Comparison of ENCODE assay signal across 7 mouse cellular contexts in genomic region chr7:98051980-98052379, GRCm38 (mm10).
DNase-seq lines count a peak whose midpoint lies in the region; ATAC-seq and TF ChIP-seq lines count a peak whose summit lies in the region.

No protein-coding gene starts in this region.

- H3K4me1 ChIP-seq in lung, adult 2 months (ENCODE audit: control insufficient read depth, insufficient read depth, low read length) = no peaks in the 10 kb centered on the region
- H3K4me1 ChIP-seq in stomach, postnatal 0 days (replicated peaks; ENCODE audit: control insufficient read depth, insufficient read depth) = no peaks in the 10 kb centered on the region

- no peaks in the 10 kb centered on the region for H3K9me3 ChIP-seq in stomach, postnatal 0 days (ENCODE audit: control insufficient read depth, low read length)

- no peak for TF ChIP-seq EP300 in stomach, postnatal 0 days (optimal IDR thresholded peaks at IDR 0.05)

- no peak overlapping the region for H3K27ac ChIP-seq in stomach, postnatal 0 days (replicated peaks)

- WGBS in lung, adult 2 months = 22% methylated on average over 8 of the region's 8 CpGs
- 16% methylated on average over 8 of the region's 8 CpGs for WGBS in stomach, postnatal 0 days

- no peak overlapping the region for H3K4me3 ChIP-seq in lung, adult 2 months (replicated peaks; ENCODE audit: extremely low read depth, low read depth, low read length)
- no peak overlapping the region for H3K4me3 ChIP-seq in stomach, postnatal 0 days (ENCODE audit: low read depth, low read length)

- TF ChIP-seq CTCF in lung, adult 2 months (IDR thresholded peaks at IDR 0.05; ENCODE audit: insufficient read depth, low read length) = peak; percentile 81
- peak; percentile 79 for TF ChIP-seq CTCF in stomach, postnatal 0 days (IDR thresholded peaks at IDR 0.05; ENCODE audit: low read depth)

- DNase-seq in layer of hippocampus, adult 9-10 months (ENCODE audit: low spot score) = peak; percentile 22
- DNase-seq in layer of hippocampus, adult 9-11 months = no peak
- DNase-seq in adrenal gland, adult 8-10 months = peak; percentile 27
- DNase-seq in cerebellum, adult 9-11 months = peak; percentile 14
- DNase-seq in induced T-regulatory cell, adult 2 months (ENCODE audit: low read depth) = peak; percentile 58
- DNase-seq in lung, adult 2 months = peak; percentile 49
- DNase-seq in stomach, postnatal 0 days (ENCODE audit: low spot score) = peak; percentile 72

- no peak for TF ChIP-seq POLR2A in lung, adult 2 months (IDR thresholded peaks at IDR 0.05; ENCODE audit: borderline replicate concordance, extremely low read depth, low read depth, low read length)

- no peak overlapping the region for H3K4me2 ChIP-seq in stomach, postnatal 0 days (replicated peaks; ENCODE audit: low read depth)

- no peaks in the 10 kb centered on the region for H3K27me3 ChIP-seq in stomach, postnatal 0 days (ENCODE audit: control insufficient read depth, insufficient read depth, low read length)

- H3K9ac ChIP-seq in stomach, postnatal 0 days (ENCODE audit: low read length) = no peak overlapping the region

- no peak for ATAC-seq in stomach, postnatal 0 days (ENCODE audit: low FRiP score, low TSS enrichment)

- no peaks in the 10 kb centered on the region for H3K36me3 ChIP-seq in stomach, postnatal 0 days (ENCODE audit: control insufficient read depth, insufficient read depth, low read length)
